ENCODE assay signal across 15 mouse cellular contexts in the genomic region with DNA sequence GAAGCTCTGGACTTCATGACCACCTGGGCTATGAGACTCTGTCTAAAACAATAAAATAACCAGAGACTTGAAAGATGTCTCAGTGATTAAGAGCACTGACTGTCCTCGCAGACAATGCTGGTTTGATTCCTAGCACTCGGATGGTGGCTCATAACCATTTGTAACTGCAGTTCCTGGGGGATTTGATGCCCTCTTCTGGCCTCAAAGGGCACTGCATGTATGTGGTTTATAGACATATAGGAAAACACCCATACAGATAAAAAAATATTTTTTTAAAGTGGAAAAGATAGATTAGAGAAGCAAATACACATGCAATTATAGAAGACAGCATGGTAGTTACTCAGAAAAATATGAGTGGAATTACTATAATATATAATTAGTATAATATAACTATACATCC. TPM values are rescaled to one million over a fixed set of nuclear protein-coding genes. Genes with fewer than 3 reads are reported as not detected.
DNase-seq lines count a peak whose midpoint lies in the region; ATAC-seq and TF ChIP-seq lines count a peak whose summit lies in the region.
"Had no signal": no experiment of that assay in that cellular context is flagged by ENCODE, and none has a peak within 500 bp of the region (broad histone marks: within the 10 kb centered on the region; RNA-seq: fewer than 3 reads in every experiment).

No protein-coding gene starts in this region.

- H3K4me2 ChIP-seq in forebrain, postnatal 0 days (ENCODE audit: low read depth) = no peak overlapping the region
- no peak overlapping the region for H3K4me2 ChIP-seq in forebrain, embryonic 12.5 days
- H3K4me2 ChIP-seq in liver, embryonic 14.5 days (ENCODE audit: low read depth) = no peak overlapping the region
- H3K4me2 ChIP-seq: embryonic facial prominence, embryonic 12.5 days; hindbrain, embryonic 13.5 days; limb, embryonic 12.5 days had no signal

- TF ChIP-seq CTCF in forebrain, postnatal 0 days (IDR thresholded peaks at IDR 0.05; ENCODE audit: low read depth) = 0 out of 2 replicates have a peak, but pooled peaks have one; percentile 14
- TF ChIP-seq CTCF in liver, embryonic 14.5 days (IDR thresholded peaks at IDR 0.05; ENCODE audit: low read depth) = peak; percentile 55

- no peak for DNase-seq in forebrain, postnatal 0 days
- no peak for DNase-seq in liver, embryonic 14.5 days (ENCODE audit: low read depth in 3 of 3, low spot score in 3 of 3)
- DNase-seq in liver (no peak), ES-CJ7 (ENCODE audit: low read depth, low spot score) (peak; percentile 36)
- DNase-seq in neural tube, embryonic 10.5 days (ENCODE audit: extremely low spot score, low spot score) = no peak
- DNase-seq: cerebellum, adult 18-20 months; kidney, adult 11 months; kidney, postnatal 4 days; lung, adult 18-20 months had no signal

- no peak for ATAC-seq in forebrain, postnatal 0 days
- ATAC-seq in forebrain, embryonic 12.5 days (ENCODE audit: low FRiP score) = no peak
- ATAC-seq in liver, embryonic 14.5 days (ENCODE audit: insufficient read depth) = no peak
- no peak for ATAC-seq in erythroid progenitor cell, adult 5-6 weeks (replicated peaks; ENCODE audit: low FRiP score, poor library complexity, severe bottlenecking)

- peaks cover 3% of the 10 kb centered on the region; the same call in 1 of the 2 replicates for H3K4me1 ChIP-seq in forebrain, postnatal 0 days (ENCODE audit: insufficient read depth)
- H3K4me1 ChIP-seq in forebrain, embryonic 12.5 days = peaks cover 7% of the 10 kb centered on the region
- peaks cover 3 to 7% of the 10 kb centered on the region in 2 experiments; a peak in 3 of 4 replicates for H3K4me1 ChIP-seq in liver, embryonic 14.5 days (replicated peaks; ENCODE audit: control insufficient read depth in 2 of 2, insufficient read depth in 2 of 2, low read length in 1 of 2)
- H3K4me1 ChIP-seq: embryonic facial prominence, embryonic 12.5 days had no signal

- no peak for TF ChIP-seq EP300 in liver, embryonic 14.5 days (IDR thresholded peaks at IDR 0.05; ENCODE audit: low read depth)

- no peak overlapping the region for H3K4me3 ChIP-seq in forebrain, postnatal 0 days (ENCODE audit: low read depth, low read length)
- no peak overlapping the region for H3K4me3 ChIP-seq in forebrain, embryonic 12.5 days (replicated peaks)
- H3K4me3 ChIP-seq in liver, embryonic 14.5 days (ENCODE audit: insufficient read depth in 1 of 2, low read depth in 2 of 2, low read length in 2 of 2) = no peak overlapping the region
- H3K4me3 ChIP-seq in macrophage (ENCODE audit: inconsistent target) = no peak overlapping the region
- H3K4me3 ChIP-seq: embryonic facial prominence, embryonic 12.5 days; hindbrain, embryonic 13.5 days; limb, embryonic 12.5 days had no signal

- H3K36me3 ChIP-seq in forebrain, postnatal 0 days (ENCODE audit: insufficient read depth) = no peaks in the 10 kb centered on the region
- H3K36me3 ChIP-seq in forebrain, embryonic 12.5 days (replicated peaks) = no peaks in the 10 kb centered on the region
- no peaks in the 10 kb centered on the region for H3K36me3 ChIP-seq in liver, embryonic 14.5 days (replicated peaks; ENCODE audit: control insufficient read depth, insufficient read depth, low read depth)
- no peaks in the 10 kb centered on the region for H3K36me3 ChIP-seq in macrophage (ENCODE audit: inconsistent target)
- H3K36me3 ChIP-seq: embryonic facial prominence, embryonic 12.5 days; hindbrain, embryonic 13.5 days; limb, embryonic 12.5 days had no signal

- H3K79me2 ChIP-seq in macrophage (ENCODE audit: inconsistent target) = peaks cover 26% of the 10 kb centered on the region

- 70% methylated on average over 2 of the region's 2 CpGs for WGBS in forebrain, postnatal 0 days
- 58% methylated on average over 2 of the region's 2 CpGs for WGBS in forebrain, embryonic 12.5 days
- WGBS in liver, embryonic 14.5 days (ENCODE audit: insufficient replicate concordance) = 67% methylated on average over 2 of the region's 2 CpGs
- WGBS in macrophage (ENCODE audit: missing documents) = 88% methylated on average over 2 of the region's 2 CpGs

- H3K9ac ChIP-seq in forebrain, postnatal 0 days = no peak overlapping the region
- no peak overlapping the region for H3K9ac ChIP-seq in forebrain, embryonic 12.5 days
- H3K9ac ChIP-seq in liver, embryonic 14.5 days (replicated peaks) = no peak overlapping the region
- H3K9ac ChIP-seq: embryonic facial prominence, embryonic 12.5 days; hindbrain, embryonic 13.5 days; limb, embryonic 12.5 days had no signal

- no peaks in the 10 kb centered on the region; the same call in 1 of the 2 replicates for H3K27me3 ChIP-seq in forebrain, postnatal 0 days (ENCODE audit: insufficient read depth, low read length)
- peaks cover 16% of the 10 kb centered on the region for H3K27me3 ChIP-seq in forebrain, embryonic 12.5 days
- H3K27me3 ChIP-seq in liver, embryonic 14.5 days (ENCODE audit: control insufficient read depth, insufficient read depth, low read length) = no peaks in the 10 kb centered on the region
- H3K27me3 ChIP-seq: limb, embryonic 12.5 days had no signal

- no peak overlapping the region for H3K27ac ChIP-seq in forebrain, postnatal 0 days (ENCODE audit: low read depth, low read length)
- H3K27ac ChIP-seq in forebrain, embryonic 12.5 days = no peak overlapping the region
- H3K27ac ChIP-seq in liver, embryonic 14.5 days = no peak overlapping the region
- H3K27ac ChIP-seq in macrophage = peak overlapping the region; percentile 99
- H3K27ac ChIP-seq: embryonic facial prominence, embryonic 12.5 days; hindbrain, embryonic 13.5 days; limb, embryonic 12.5 days had no signal

- no peaks in the 10 kb centered on the region for H3K9me3 ChIP-seq in forebrain, postnatal 0 days (ENCODE audit: low read length)
- no peaks in the 10 kb centered on the region for H3K9me3 ChIP-seq in forebrain, embryonic 12.5 days
- no peaks in the 10 kb centered on the region for H3K9me3 ChIP-seq in liver, embryonic 14.5 days (ENCODE audit: control insufficient read depth, low read length)
- H3K9me3 ChIP-seq: embryonic facial prominence, embryonic 12.5 days; hindbrain, embryonic 13.5 days; limb, embryonic 12.5 days had no signal

RNA-seq across cellular contexts. Expression of a gene that starts 3.2 kb away (rescaled TPM):
- total RNA-seq in forebrain, postnatal 0 days (2014; rRNA removed) = 3.7 and 7.1 TPM in 2 replicates
- polyA plus RNA-seq in forebrain, postnatal 0 days (2015; fragmentation: Nextera tagmentation; extraction: Ambion mirVana) = 11.2 and 16.1 TPM in 2 replicates
- polyA plus RNA-seq in forebrain, embryonic 12.5 days (2016; fragmentation: Nextera tagmentation; extraction: Ambion mirVana) = 9.9 and 14.4 TPM in 2 replicates
- polyA plus RNA-seq in liver, embryonic 14.5 days (2012; rRNA removed) = 4.7 and 6.8 TPM in 2 replicates
- polyA plus RNA-seq in liver, embryonic 14.5 days (2014; fragmentation: Nextera tagmentation; extraction: Ambion mirVana) = 15.9 and 17.2 TPM in 2 replicates
- total RNA-seq in macrophage (2018; cell fraction: chromatin; rRNA removed) = 100 to 1,000 TPM in 13 of 26 experiments, 10 to 100 TPM in 13; 30.2 to 195 (median 102) TPM
- 100 to 1,000 TPM; 274 to 430 (median 371) TPM for total RNA-seq in macrophage (2018; cell fraction: cytosol; rRNA removed)
- total RNA-seq in macrophage (2018; cell fraction: nucleus; rRNA removed) = 100 to 1,000 TPM in 25 of 26 experiments, 10 to 100 TPM in 1; 98.0 to 295 (median 201) TPM
- polyA plus RNA-seq in macrophage (2018) = 253 to 336 TPM (median 297 TPM) in 3 replicates
- total RNA-seq in erythroid progenitor cell, adult 5-6 weeks (2015; ENCODE audit: low replicate concordance) = 10.8 and 12.6 TPM in 2 replicates
- 7.8 and 9.5 TPM in 2 replicates for total RNA-seq in erythroid progenitor cell, adult 5-6 weeks (2017; ENCODE audit: low replicate concordance)

Comparison
In these comparisons a context has a peak if more than half of its experiments do, and no peak if none do; other contexts are left out.
1. RNA of a gene that starts 3.2 kb away (polyA plus RNA-seq): 253 to 336 TPM in macrophage; 11.2 to 16.1 TPM in forebrain, postnatal 0 days, 4.7 to 17.2 TPM in liver, embryonic 14.5 days and 9.9 to 14.4 TPM in forebrain, embryonic 12.5 days; every median in the first group is over 10 times any median in the second.